Mouse (Mus musculus) cerebral cortex, adult 2 months (tissue): ENCODE data around the gene 1700025G04Rik.

Experiments used
- WGBS: fragments of 180-500 bp; shearing (Covaris S2); methylation state at CpG from one replicate; pipeline ENCODE4 v1.1.7; 2018; 5-methylcytosine and 5-hydroxymethylcytosine counted together

1700025G04Rik gene

GRCm38 (mm10) chr1:151851976-151852375, 237.9 kb downstream of the 1700025G04Rik start:
- 59% methylated on average over 3 of the region's 3 CpGs for WGBS

- 79% methylated on average over 20 of the region's 20 CpGs for WGBS
These were observed 238.7 kb downstream of the 1700025G04Rik start for GRCm38 (mm10) chr1:151851051-151851848.

- WGBS: 92% methylated on average over 16 of the region's 16 CpGs
These were observed 239.8 kb downstream of the 1700025G04Rik start for GRCm38 (mm10) chr1:151849993-151850608.

GRCm38 (mm10) chr1:151848286-151848685, 241.6 kb downstream of the 1700025G04Rik start:
- 96% methylated on average over 2 of the region's 2 CpGs for WGBS

GRCm38 (mm10) chr1:151845926-151846782, 243.8 kb downstream of the 1700025G04Rik start:
- 67% methylated on average over 19 of the region's 19 CpGs for WGBS

- WGBS: 75% methylated on average over 17 of the region's 17 CpGs
These were observed 244.6 kb downstream of the 1700025G04Rik start for GRCm38 (mm10) chr1:151845252-151845832.

GRCm38 (mm10) chr1:151840345-151840744, 249.6 kb downstream of the 1700025G04Rik start:
- WGBS: 96% methylated on average over 1 of the region's 1 CpGs

- WGBS: 90% methylated on average over 4 of the region's 4 CpGs
These were observed 254.7 kb downstream of the 1700025G04Rik start for GRCm38 (mm10) chr1:151835261-151835660.

- 86% methylated on average over 3 of the region's 3 CpGs for WGBS
These were observed 258.1 kb downstream of the 1700025G04Rik start for GRCm38 (mm10) chr1:151831791-151832190.

GRCm38 (mm10) chr1:151825065-151825464, 264.9 kb downstream of the 1700025G04Rik start:
- WGBS: 30% methylated on average over 7 of the region's 7 CpGs

- 19% methylated on average over 5 of the region's 5 CpGs for WGBS
These were observed 269.5 kb downstream of the 1700025G04Rik start for GRCm38 (mm10) chr1:151820457-151820856.

GRCm38 (mm10) chr1:151819190-151819589, 270.7 kb downstream of the 1700025G04Rik start:
- WGBS: 86% methylated on average over 7 of the region's 7 CpGs

- WGBS: 94% methylated on average over 3 of the region's 3 CpGs
These were observed 273.9 kb downstream of the 1700025G04Rik start for GRCm38 (mm10) chr1:151816051-151816450.

GRCm38 (mm10) chr1:151812004-151812712, 277.8 kb downstream of the 1700025G04Rik start:
- WGBS: 86% methylated on average over 13 of the region's 13 CpGs

- WGBS: 91% methylated on average over 16 of the region's 16 CpGs
These were observed 278.5 kb downstream of the 1700025G04Rik start for GRCm38 (mm10) chr1:151811456-151811855.

- 88% methylated on average over 7 of the region's 7 CpGs for WGBS
These were observed 279.1 kb downstream of the 1700025G04Rik start for GRCm38 (mm10) chr1:151810628-151811421.

GRCm38 (mm10) chr1:151807286-151807685, 282.6 kb downstream of the 1700025G04Rik start:
- 91% methylated on average over 5 of the region's 5 CpGs for WGBS

- WGBS: 80% methylated on average over 3 of the region's 3 CpGs
These were observed 287.1 kb downstream of the 1700025G04Rik start for GRCm38 (mm10) chr1:151802795-151803194.
